Mouse (Mus musculus) embryonic facial prominence, embryonic 11.5 days (tissue): ENCODE measurements around the gene Ucp1. TPM values are rescaled to one million over a fixed set of nuclear protein-coding genes. Genes with fewer than 3 reads are reported as not detected.

Experiments
- ATAC-seq: fragments of 200-750 bp; cut with Nextera tagmentation; replicated peaks from 2 replicates; pipeline ENCODE4 v1.8.0; 2017; ENCODE audit warnings: low read depth; ENCODE audit not compliant: insufficient number of reproducible peaks, low FRiP score, low TSS enrichment
- DNase-seq: peaks from one replicate; pipeline ENCODE4 v3.0.0-alpha.2; 2015; ENCODE audit warnings: low spot score
- H3K27ac ChIP-seq: fragments of 300-500 bp; sonication (generic); replicated peaks from 2 replicates; pipeline ENCODE4 v1.5.1; 2014; ENCODE audit warnings: mild to moderate bottlenecking, low read depth, low read length, control low read depth
- H3K27me3 ChIP-seq: fragments of 300-500 bp; sonication (generic); 2 replicates; pipeline ENCODE4 v1.6.1; 2014; ENCODE audit warnings: mild to moderate bottlenecking, low read length, moderate library complexity, mixed read lengths; ENCODE audit not compliant: control insufficient read depth, insufficient read depth
- H3K36me3 ChIP-seq: fragments of 300-500 bp; sonication (generic); replicated peaks from 2 replicates; pipeline ENCODE4 v1.6.1; 2014; ENCODE audit warnings: low read depth, mild to moderate bottlenecking, low read length, moderate library complexity, mixed read lengths; ENCODE audit not compliant: control insufficient read depth, insufficient read depth
- H3K4me1 ChIP-seq: fragments of 300-500 bp; sonication (generic); 2 replicates; pipeline ENCODE4 v1.6.1; 2014; ENCODE audit warnings: low read length, mixed read lengths; ENCODE audit not compliant: control insufficient read depth, insufficient read depth
- H3K4me2 ChIP-seq: fragments of 300-500 bp; sonication (generic); 2 replicates; pipeline ENCODE4 v1.6.1; 2014; ENCODE audit warnings: low read depth, mild to moderate bottlenecking, control low read depth, low read length, moderate library complexity
- H3K4me3 ChIP-seq: fragments of 300-500 bp; sonication (generic); 2 replicates; pipeline ENCODE4 v1.5.1; 2014; ENCODE audit warnings: low read depth, low read length, control low read depth
- H3K9ac ChIP-seq: fragments of 300-500 bp; sonication (generic); replicated peaks from 2 replicates; pipeline ENCODE4 v1.6.1; 2014; ENCODE audit warnings: mild to moderate bottlenecking, control low read depth, low read length
- H3K9me3 ChIP-seq: fragments of 300-500 bp; sonication (generic); replicated peaks from 2 replicates; pipeline ENCODE4 v1.6.1; 2016; ENCODE audit warnings: mild to moderate bottlenecking, low read length, inconsistent platforms, mixed read lengths; ENCODE audit not compliant: control insufficient read depth
- WGBS: fragments of 180-500 bp; shearing (Covaris S2); extraction: QIAGEN DNeasy Blood & Tissue Kit; methylation state at CpG from one replicate; pipeline ENCODE4 v1.1.7; 2014; 5-methylcytosine and 5-hydroxymethylcytosine counted together
- polyA plus RNA-seq: library from polyadenylated mRNA; unstranded; fragments of >200 nt; fragmentation: Nextera tagmentation; extraction: Ambion mirVana; gene quantifications from 2 replicates; pipeline ENCODE4 v1.2.1, GENCODE M21; 2014

Ucp1 gene
- polyA plus RNA-seq, 1 experiment from 2014 or later, result not detected

DNA sequence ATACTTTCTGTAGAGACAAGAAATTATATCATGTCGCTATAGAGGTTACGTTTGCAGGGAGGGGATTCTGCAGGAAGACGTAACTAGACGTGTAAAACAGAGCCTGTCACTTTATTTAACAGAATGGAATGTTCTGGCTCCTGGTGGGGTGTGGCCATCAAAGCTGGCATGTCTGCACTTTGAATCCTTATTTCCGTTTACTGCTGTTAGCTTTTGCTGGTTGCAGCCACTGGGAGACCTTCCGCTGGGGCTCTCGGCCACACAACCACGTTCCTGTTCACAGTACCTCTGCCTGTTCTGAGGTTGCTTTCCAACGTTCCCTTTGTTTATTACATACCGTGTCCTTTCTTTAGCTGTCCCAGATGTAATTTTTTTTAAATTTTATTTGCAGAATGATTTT lies 17.7 kb upstream of the Ucp1 start:
- DNase-seq (no peak), ATAC-seq (no peak)
- Histone ChIP-seq H3K4me3 (no peak overlapping the region), H3K9ac (no peak overlapping the region), H3K36me3 (no peaks in the 10 kb centered on the region), H3K4me2 (no peak overlapping the region), H3K27ac (no peak overlapping the region), H3K27me3 (no peaks in the 10 kb centered on the region), H3K9me3 (no peaks in the 10 kb centered on the region), H3K4me1 (no peaks in the 10 kb centered on the region)
- WGBS, result 80% methylated on average over 10 of the region's 10 CpGs

DNA sequence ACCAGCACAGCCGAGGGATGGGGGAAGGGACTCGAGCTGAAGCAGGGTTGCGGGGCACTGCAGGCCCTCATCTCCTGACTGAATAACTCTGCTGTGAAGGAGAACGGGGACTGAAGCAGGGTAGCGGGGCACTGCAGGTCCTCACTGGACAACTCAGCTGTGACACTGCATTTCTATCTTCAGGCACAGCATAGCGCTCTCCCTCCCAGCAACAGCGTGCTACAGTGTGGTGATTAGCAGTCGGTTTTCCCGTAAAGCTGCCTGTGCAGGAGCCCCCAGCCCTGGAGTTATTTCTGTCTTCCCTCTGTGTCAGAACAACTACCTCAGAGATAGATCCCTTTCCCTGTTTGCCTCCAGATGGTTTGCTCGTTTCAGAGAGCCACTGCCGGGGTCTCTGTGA lies 15.7 kb upstream of the Ucp1 start:
- no peak overlapping the region for H3K4me2 ChIP-seq
- H3K9ac ChIP-seq, result no peak overlapping the region; the same call in 1 of the 2 replicates
- H3K27ac ChIP-seq, result no peak overlapping the region
- WGBS, result 54% methylated on average over 11 of the region's 11 CpGs
- H3K36me3 ChIP-seq, result no peaks in the 10 kb centered on the region
- no peaks in the 10 kb centered on the region for H3K27me3 ChIP-seq
- no peaks in the 10 kb centered on the region for H3K4me1 ChIP-seq
- ATAC-seq, result no peak
- H3K4me3 ChIP-seq, result no peak overlapping the region
- no peak for DNase-seq
- no peaks in the 10 kb centered on the region for H3K9me3 ChIP-seq

DNA sequence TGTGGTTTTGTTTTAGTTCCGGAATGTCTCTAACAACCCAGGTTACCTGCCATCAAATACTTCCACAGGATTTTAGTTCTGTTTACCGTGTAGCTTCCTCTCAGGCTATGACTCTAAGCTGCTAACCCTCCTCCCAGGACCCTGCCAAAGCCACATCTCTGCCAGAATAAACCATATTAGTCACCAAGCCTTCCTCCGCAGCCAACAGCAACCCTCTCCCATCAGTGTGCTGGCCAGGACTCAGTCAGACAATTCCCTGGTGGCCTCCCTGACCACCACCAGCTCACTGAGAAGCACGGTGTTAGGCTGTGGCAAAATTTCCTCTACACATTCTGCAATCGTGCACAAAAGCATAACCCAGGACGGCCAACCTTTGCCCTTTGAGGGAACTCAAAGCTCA lies 11.7 kb upstream of the Ucp1 start:
- no peaks in the 10 kb centered on the region for H3K27me3 ChIP-seq
- H3K4me2 ChIP-seq, result no peak overlapping the region
- H3K36me3 ChIP-seq, result no peaks in the 10 kb centered on the region
- no peak overlapping the region for H3K27ac ChIP-seq
- DNase-seq, result no peak
- no peak for ATAC-seq
- no peaks in the 10 kb centered on the region for H3K9me3 ChIP-seq
- no peaks in the 10 kb centered on the region for H3K4me1 ChIP-seq
- H3K9ac ChIP-seq, result no peak overlapping the region
- 80% methylated on average over 6 of the region's 6 CpGs for WGBS
- H3K4me3 ChIP-seq, result no peak overlapping the region

DNA sequence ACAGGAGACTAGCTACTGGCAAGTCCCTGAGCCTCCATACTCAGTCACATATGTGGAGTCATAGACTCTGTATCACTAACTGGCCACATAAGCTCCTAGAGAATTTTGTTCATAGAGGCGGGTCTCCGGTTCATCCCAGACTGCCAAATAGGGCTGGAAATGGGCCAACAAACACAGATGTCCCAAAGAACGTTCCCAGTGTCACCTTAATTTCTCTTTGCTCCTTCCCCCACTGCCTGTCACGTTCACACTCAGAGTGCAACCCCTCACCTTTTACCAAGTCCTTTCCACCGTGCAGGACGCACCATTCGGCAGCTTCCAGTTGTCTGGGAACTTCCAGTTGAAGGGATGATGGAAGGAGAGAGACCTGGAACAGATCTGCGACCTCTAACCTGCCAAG lies 4.8 kb upstream of the Ucp1 start:
- Histone ChIP-seq H3K27ac (no peak overlapping the region), H3K9me3 (no peaks in the 10 kb centered on the region), H3K4me2 (no peak overlapping the region), H3K36me3 (no peaks in the 10 kb centered on the region), H3K27me3 (peaks cover 10% of the 10 kb centered on the region), H3K4me1 (no peaks in the 10 kb centered on the region; the same call in 1 of the 2 replicates), H3K9ac (no peak overlapping the region), H3K4me3 (no peak overlapping the region)
- ATAC-seq (no peak), DNase-seq (no peak)
- 89% methylated on average over 8 of the region's 8 CpGs for WGBS

DNA sequence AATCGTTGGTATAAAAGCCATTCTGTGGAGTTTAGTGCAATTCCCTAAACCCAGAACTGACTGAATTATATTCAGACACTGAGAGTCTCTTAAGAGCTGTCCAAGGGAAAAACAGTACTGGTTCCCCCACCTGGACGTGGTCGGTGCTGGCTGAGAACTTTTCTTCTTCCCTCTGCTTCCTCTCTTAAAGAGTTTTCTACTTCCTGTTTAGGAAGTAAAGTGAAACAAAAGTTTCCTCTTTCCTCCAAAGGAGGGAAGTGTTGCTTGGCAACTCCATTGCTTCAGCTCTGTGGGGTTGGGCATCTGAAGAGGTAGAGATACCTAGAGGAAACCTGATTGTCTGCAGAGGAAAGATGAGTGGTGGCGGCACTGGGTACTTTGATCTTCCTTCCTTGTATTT lies 7.2 kb downstream of the Ucp1 start:
- Histone ChIP-seq H3K4me3 (no peak overlapping the region), H3K27ac (no peak overlapping the region), H3K4me1 (no peaks in the 10 kb centered on the region), H3K9ac (no peak overlapping the region), H3K9me3 (no peaks in the 10 kb centered on the region), H3K36me3 (no peaks in the 10 kb centered on the region), H3K4me2 (no peak overlapping the region), H3K27me3 (no peaks in the 10 kb centered on the region)
- ATAC-seq (no peak), DNase-seq (no peak)
- WGBS, result 68% methylated on average over 4 of the region's 4 CpGs

DNA sequence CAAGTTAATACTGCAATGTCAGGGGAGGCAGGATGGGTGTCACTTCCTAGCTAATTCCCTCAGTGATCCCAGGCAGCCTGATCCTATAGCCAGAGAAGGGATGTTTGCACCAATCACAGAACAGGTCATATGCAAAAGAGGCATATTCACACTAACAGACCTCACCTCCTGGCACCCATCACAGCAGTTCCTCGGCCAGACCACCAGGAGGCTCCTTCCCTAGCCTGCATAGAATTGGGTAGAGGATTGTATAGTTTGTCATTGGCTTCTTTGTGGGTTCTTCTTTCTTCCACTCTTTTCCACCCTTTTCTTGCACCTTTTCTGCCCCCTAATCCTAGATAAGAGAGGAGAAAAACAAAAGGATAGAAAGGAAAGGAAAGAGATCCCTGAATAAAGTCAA lies 10.0 kb downstream of the Ucp1 start:
- WGBS, result 68% methylated on average over 1 of the region's 1 CpGs
- Histone ChIP-seq H3K36me3 (no peaks in the 10 kb centered on the region), H3K9ac (no peak overlapping the region), H3K9me3 (no peaks in the 10 kb centered on the region), H3K4me2 (no peak overlapping the region), H3K4me1 (no peaks in the 10 kb centered on the region), H3K27me3 (no peaks in the 10 kb centered on the region), H3K4me3 (no peak overlapping the region), H3K27ac (no peak overlapping the region)
- ATAC-seq (no peak), DNase-seq (no peak)

DNA sequence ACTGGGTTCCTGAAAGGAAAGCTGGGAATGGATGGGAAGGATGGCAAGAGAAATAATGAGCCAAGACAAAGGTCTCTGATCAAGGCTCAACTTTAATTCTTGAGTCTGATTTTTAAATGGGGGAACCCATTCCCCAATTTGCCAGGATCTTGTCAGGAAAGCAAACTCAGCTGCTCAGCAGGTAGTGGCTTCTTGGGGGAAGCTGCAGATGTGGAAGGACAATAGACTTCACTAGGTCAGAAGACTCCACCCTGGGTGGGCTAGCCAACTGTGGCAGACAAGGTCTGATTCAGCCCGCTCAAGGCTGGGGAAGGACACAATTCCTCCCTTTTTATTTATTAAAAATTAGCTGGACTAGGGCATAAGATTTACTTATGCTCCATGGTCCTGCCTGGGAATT lies 14.8 kb downstream of the Ucp1 start:
- no peak for DNase-seq
- Histone ChIP-seq H3K4me3 (no peak overlapping the region), H3K4me2 (no peak overlapping the region), H3K9me3 (no peaks in the 10 kb centered on the region), H3K27me3 (no peaks in the 10 kb centered on the region), H3K4me1 (no peaks in the 10 kb centered on the region), H3K36me3 (no peaks in the 10 kb centered on the region), H3K27ac (no peak overlapping the region), H3K9ac (no peak overlapping the region)
- WGBS, result 88% methylated on average over 1 of the region's 1 CpGs
- ATAC-seq, result no peak

DNA sequence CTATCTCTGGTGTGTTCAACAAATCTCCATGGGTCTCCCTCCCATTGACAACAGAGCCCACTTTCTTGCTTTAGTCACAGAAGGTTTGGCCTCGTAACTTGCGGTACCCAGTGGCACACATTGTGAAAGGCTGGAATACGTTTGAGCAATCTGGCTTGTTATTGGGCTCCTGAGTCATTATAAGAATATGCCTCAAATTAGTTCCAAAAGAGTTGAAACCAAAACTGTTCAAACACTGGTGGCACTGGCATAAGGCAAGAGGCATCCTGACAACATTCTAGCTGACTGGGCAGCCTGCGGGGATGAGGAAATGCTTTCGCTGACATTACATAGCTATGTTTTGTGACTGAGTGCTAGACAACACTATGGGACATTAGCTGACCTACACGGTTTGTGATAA lies 19.7 kb downstream of the Ucp1 start:
- no peak for ATAC-seq
- WGBS, result 88% methylated on average over 6 of the region's 6 CpGs

More for the DNA sequence above, 19.7 kb downstream of the Ucp1 start:
- Histone ChIP-seq H3K27me3 (no peaks in the 10 kb centered on the region), H3K9ac (no peak overlapping the region), H3K9me3 (no peaks in the 10 kb centered on the region), H3K36me3 (no peaks in the 10 kb centered on the region), H3K4me1 (no peaks in the 10 kb centered on the region), H3K4me3 (no peak overlapping the region), H3K4me2 (no peak overlapping the region), H3K27ac (no peak overlapping the region)
- DNase-seq, result no peak
